Mouse (Mus musculus): ENCODE measurements around the gene Tlr9.

Tlr9 gene

DNA sequence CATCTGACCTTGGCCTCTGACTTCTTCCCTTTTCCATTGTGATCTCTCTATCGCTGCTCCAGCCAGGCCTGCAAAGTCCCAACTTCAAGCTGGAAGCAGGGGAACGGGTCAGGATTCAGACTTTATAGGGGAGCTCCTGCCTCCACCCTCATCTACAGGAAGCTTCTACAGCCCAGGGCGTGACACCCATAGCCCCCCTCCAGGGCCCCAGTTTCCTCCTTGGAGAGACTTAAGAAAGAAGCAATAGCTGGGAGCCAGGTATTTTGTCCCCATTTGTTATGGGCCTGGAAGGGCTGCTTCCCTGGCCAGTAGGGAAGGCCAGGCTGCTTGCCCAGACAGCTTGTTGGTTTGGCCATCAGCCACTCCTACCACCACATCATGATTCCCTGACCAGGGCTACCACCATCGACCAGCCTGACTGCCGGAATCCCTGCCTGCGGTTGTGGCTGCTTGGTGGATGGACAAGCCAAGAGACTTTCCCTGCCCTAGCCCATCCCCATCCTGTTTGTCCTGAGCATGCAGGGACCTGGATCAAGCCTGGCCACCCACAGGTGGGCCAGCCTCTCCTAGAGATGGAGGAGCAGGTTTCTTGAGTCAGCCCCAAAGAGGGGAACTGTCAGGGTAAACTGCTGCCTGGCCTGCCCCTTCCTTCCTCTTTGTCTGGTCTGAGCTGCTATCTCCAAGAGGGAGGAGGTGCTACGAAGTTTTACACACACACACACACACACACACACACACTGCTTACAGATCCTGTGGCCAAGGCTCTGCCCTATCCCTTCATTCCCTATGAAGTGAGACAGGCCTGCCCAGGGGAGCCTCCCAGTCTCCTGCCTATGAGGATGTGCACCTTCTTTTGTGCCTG is 18.2 kb upstream of the Tlr9 start:
- DNase-seq (ENCODE audit: low spot score) = no peak

DNA sequence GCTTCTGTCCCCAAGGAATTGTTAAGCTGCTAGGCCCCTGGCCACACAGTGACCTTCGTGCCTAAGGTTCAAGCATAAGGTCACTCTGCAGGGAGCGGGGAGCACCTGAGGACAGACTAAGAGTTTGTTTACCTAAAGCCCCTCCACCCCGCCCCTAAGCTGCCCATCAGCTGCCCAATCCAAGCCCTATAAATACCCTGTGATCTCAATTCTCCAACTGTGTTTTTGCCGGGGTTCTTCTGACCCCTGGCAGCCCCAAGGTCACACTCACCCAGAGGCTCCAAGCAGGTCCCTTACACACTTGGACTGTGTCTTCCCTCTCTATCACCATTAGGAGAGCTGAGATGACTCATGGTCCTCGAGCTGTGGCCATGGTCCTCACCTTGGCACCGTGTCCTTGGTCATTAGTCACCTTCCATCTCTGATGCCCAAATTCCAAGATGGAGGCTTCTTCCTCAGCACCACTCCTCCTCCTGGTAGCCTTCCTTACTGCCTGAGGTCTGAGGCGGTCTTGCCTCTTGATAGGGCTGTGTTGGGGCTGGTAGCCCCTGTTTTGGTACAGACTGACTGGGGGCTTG is 16.6 kb upstream of the Tlr9 start:
- DNase-seq (ENCODE audit: low spot score) = no peak

DNA sequence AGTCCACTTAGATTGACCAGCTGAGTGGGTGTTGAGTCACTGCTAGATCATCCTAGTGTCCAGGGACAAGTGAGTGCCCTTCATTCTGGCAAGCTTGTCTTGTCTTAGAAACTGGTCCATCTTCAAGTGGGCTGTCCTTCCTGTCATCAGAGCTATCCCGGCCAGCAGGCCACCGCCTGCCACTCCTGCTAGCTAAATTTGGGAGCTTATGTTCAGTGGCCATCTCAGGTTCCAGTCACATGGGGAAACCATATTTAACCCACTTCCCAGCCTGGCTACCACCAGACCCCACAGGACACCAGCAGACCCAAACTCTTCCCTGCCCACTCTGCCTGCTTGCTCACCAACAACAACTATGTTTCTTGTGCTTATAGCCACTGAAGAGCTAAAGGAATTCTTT is 15.9 kb upstream of the Tlr9 start:
- no peak for DNase-seq (ENCODE audit: low spot score)

- no peak for DNase-seq (ENCODE audit: low spot score)
These were observed 14.2 kb upstream of the Tlr9 start for GRCm38 (mm10) chr9:106208181-106208580.

DNA sequence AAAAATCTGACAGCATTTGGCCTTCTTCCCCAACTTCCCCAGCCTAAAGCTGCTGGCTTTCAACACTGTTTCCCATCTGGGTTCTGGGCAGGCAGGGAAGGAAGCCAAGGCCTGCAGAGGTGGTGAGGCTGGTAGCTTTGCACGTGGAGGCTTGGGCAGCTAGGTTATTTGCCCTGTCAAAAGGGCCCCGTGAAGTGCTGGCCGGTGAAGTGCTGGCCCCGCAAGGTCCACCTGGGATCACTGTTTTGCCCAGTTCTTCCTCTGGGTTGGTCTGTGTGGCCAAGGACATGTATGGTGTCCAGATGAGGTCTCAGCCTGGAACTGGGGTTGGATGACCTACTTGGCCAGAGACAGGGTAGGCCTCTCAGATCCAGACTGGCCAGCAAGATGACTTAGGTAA is 12.4 kb upstream of the Tlr9 start:
- DNase-seq (ENCODE audit: low spot score) = no peak

GRCm38 (mm10) chr9:106210853-106211609 is 11.4 kb upstream of the Tlr9 start:
- no peak for DNase-seq (ENCODE audit: low spot score)

- DNase-seq (ENCODE audit: low spot score) = peak; percentile 89
These were observed 10.5 kb upstream of the Tlr9 start for GRCm38 (mm10) chr9:106211680-106212593.

GRCm38 (mm10) chr9:106212594-106212981 is 9.8 kb upstream of the Tlr9 start:
- no peak for DNase-seq (ENCODE audit: low spot score)

DNA sequence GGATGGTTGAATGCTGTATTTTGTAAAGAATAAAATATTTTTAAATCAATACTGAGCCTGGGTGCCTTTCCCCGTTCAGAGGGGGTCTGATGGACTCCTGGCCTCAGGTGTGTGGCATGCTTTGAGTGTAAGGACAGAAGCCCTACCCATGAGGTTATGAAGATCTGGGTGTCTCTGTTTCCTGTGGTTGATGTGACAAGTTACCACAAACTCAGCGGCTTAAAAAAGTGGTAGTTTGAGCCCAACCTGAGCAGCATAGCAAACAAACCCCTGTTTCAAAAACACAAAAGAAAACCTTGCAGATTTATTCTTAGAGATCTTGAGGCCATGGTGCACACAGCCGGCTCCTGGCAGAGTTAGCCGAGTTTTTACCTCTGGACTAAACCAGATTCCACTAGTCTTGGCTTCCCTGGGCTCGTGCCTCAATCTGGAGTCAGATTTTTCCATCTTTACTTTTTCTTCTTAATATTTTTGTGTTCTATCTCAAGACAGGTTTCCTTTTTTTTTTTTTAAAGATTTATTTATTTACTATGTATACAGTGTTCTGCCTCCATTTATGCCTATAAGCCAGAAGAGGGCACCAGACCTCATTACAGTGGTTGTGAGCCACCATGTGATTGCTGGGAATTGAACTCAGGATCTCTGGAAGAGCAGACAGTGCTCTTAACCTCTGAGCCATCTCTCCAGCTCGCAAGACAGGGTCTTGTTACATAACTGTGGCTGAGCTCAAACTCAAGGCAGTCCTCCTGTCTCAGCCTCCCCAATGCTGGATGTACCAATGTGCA is 6.9 kb upstream of the Tlr9 start:
- DNase-seq (ENCODE audit: low spot score) = no peak

GRCm38 (mm10) chr9:106216971-106217370 is 5.4 kb upstream of the Tlr9 start:
- DNase-seq (ENCODE audit: low spot score) = no peak

DNA sequence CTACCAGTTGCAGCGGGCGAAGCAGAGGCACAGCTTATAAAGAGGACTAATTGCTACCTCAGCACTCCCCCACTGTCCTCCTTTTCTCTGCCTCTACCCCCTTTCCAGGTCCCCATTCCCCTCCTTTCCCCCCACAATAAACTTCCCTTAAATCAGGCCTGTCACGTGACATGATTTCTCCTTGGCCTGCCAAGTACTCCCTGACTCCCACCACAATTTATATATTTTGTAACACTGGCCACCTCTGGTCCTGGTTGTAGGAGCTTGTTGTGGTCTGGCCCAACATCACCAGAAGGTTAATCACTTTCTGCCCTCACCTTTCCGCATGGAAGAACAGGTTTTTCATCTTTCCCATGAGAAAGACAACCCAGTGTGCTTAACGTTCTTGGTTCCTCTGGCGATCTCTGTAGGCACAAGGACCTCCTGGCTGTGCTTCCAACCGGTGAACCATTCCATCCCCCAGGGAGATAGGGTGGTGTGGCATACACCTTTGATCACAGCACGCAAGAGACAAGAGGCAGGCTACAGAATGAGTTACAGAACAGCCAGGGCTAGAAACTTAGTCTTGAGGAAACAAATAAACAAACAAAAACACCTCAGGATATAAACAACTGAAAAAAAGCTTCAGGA is 1.4 kb upstream of the Tlr9 start:
- DNase-seq (ENCODE audit: low spot score) = no peak

GRCm38 (mm10) chr9:106222994-106223393 is 596 bp downstream of the Tlr9 start:
- no peak for DNase-seq (ENCODE audit: low spot score)

GRCm38 (mm10) chr9:106225469-106226150 is 3.2 kb downstream of the Tlr9 start:
- no peak for DNase-seq (ENCODE audit: low spot score)

DNA sequence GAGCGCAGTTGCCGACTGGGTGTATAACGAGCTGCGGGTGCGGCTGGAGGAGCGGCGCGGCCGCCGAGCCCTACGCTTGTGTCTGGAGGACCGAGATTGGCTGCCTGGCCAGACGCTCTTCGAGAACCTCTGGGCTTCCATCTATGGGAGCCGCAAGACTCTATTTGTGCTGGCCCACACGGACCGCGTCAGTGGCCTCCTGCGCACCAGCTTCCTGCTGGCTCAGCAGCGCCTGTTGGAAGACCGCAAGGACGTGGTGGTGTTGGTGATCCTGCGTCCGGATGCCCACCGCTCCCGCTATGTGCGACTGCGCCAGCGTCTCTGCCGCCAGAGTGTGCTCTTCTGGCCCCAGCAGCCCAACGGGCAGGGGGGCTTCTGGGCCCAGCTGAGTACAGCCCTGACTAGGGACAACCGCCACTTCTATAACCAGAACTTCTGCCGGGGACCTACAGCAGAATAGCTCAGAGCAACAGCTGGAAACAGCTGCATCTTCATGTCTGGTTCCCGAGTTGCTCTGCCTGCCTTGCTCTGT is 3.8 kb downstream of the Tlr9 start:
- DNase-seq (ENCODE audit: low spot score) = no peak

DNA sequence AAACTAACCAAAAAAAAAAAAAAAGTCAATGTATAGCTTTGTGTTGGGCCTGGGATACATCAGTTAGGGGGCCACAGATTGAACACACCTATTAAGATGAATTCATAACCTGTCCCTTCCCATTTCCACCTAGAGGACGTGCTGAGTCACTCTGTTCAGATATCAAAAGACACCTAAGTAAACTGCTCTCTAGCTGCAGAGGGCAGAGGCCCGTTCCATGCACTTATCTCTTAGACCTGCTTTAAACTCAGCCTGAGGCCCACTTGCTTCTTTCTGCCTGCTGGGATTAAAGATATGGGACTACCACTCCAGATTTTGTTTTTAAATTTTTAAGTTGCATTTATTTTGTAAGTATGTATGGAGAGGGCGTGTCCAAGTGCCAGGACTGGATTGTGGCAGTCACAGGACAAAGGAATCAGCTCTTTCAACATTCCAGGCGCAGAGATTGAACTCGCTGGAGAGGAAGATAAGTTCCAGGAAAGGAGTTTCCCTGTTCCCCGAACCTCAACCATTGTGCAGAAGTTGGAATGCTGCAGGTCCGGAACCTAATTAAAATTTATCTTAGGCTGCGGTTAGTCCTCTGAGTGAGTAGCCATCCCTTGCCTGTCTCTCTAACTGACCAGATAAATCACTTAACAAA is 5.5 kb downstream of the Tlr9 start:
- DNase-seq (ENCODE audit: low spot score) = no peak

GRCm38 (mm10) chr9:106230051-106230733 is 7.8 kb downstream of the Tlr9 start:
- no peak for DNase-seq (ENCODE audit: low spot score)

- DNase-seq (ENCODE audit: low spot score) = no peak
These were observed 8.3 kb downstream of the Tlr9 start for GRCm38 (mm10) chr9:106230734-106231106.

- no peak for DNase-seq (ENCODE audit: low spot score)
These were observed 8.8 kb downstream of the Tlr9 start for GRCm38 (mm10) chr9:106231220-106231619.

- DNase-seq (ENCODE audit: low spot score) = no peak
These were observed 9.4 kb downstream of the Tlr9 start for GRCm38 (mm10) chr9:106231816-106232215.

All from ovary, postnatal 14 days (tissue).